Mouse (Mus musculus): ENCODE measurements at regions not wholly inside any gene's neighbourhood (a gene's known extent, or its start where the extent isn't known, plus 50 kb on each side); places are given as distances from the start of the nearest gene placed in this dataset.

DNA sequence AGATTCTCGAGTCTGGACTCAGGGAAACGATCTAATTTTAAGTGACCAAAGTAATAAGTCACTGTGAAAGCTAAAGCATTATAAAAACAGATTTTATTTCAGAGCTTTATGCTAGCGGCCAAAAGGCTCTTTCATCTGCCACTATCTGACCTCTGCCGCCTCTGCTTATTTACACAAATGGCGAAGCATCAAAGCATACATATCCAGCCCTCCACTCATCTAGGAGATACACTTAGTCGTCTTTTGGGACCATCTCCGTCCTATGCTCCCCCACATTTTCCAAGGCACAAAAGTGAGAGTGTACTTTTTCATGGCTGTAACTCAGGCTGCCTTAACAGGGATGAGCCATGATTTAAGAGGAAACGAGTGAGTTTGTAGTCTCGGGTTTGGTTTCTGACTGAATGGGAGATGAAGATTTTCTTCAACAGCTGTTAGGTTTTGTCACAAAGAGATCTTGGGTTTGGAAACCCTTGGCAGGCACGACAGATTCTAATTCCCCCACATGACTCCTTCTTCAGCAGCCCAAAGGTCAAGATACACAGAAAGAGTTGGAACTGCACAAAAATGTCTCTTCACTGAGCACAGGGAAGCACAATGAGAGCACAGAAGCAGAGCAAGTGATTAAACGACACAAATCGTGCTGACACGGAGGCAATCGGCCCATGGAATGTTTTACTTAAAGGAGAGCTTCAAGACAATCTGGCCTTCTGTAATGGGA is 96.7 kb upstream of the Actbl2 start:
- ATAC-seq (ENCODE audit: low TSS enrichment): no peak

- no peak for ATAC-seq (ENCODE audit: low TSS enrichment)
Observed at GRCm38 (mm10) chr13:111159498-111159897, 95.3 kb upstream of the Actbl2 start.

- no peak for ATAC-seq (ENCODE audit: low TSS enrichment)
Observed at GRCm38 (mm10) chr13:111165538-111165937, 89.3 kb upstream of the Actbl2 start.

- no peak for ATAC-seq (ENCODE audit: low TSS enrichment)
Observed at GRCm38 (mm10) chr13:111170269-111171165, 84.3 kb upstream of the Actbl2 start.

- peak; percentile 92 for ATAC-seq (ENCODE audit: low TSS enrichment)
Observed at GRCm38 (mm10) chr13:111179186-111179585, 75.6 kb upstream of the Actbl2 start.

- no peak for ATAC-seq (ENCODE audit: low TSS enrichment)
Observed at GRCm38 (mm10) chr13:111183293-111183692, 71.5 kb upstream of the Actbl2 start.

GRCm38 (mm10) chr13:111185799-111186198 is 69.0 kb upstream of the Actbl2 start:
- no peak for ATAC-seq (ENCODE audit: low TSS enrichment)

DNA sequence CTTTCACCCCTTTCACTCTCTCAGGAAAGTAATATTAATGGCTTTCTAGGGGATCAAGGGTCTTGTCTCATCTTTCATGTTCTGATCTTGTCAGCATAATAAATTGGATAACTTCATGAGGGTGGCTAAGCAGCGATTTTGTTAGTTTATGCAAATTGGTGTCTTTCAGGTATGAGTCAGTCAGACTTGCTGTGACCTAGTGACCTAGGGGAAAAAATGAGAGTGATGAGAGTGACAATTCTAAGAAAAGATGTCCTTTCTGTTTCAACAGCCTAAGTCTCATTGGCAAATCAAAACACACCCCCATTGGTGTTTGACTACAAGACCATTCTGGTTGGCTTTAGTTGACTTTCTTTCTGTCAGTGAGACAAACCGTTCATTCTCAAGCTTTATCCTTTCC is 68.0 kb upstream of the Actbl2 start:
- no peak for ATAC-seq (ENCODE audit: low TSS enrichment)

DNA sequence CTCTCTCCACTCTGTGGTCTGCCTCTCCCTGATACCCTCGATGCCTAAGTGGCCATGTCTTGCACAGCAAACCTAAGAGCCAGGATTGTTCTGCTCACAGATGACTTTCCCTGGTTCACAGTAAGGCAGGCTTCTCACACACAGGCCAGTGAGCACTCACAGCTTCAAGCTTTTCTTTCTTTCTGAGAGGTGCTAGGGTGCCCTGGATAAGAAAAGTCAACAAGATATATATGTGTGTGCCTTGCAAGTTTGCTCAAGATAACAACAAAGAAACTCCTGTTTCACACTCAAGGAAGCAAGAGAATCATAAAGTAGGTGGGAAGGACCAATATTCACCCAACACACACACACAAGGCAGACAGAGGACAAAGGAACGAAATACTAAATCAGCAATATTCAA is 60.9 kb upstream of the Actbl2 start:
- no peak for ATAC-seq (ENCODE audit: low TSS enrichment)

DNA sequence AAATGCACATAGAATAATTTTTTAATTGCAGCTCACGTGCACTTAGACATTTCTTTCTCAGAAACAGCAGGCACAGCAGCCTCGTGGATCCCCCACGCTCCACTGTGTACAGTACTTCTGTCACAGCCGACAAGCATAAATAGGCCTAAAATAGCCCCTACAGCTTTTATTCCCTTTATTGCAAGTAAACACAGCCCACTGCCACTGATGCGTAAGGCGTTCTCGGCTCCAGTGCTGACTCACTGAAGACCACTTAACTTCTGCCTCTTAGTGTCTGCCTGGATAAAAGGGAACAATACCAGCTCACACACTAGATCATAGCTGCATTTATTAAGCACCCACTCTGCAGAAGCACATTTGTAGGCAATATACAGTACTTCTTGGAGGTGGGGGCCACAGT is 60.5 kb upstream of the Actbl2 start:
- ATAC-seq (ENCODE audit: low TSS enrichment): 0 out of 2 replicates have a peak, but pooled peaks have one; percentile 9

DNA sequence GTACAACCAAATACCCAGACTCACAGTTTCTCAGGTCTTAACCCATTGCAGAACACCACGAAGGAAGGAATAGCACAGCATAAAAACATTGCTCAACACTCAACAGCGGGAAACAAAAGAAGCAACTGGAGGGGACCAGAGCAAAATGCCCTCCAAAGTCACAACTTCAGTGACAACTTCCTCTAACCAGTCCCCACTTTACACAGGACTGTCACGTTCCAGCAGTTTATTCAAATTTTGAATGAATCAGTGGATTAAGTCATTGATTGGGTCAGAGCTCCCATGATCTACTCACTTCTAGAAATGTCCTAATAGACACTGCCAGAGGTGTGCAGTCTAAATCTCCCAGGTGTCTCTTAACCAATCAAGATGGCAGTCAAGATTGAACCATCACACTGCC is 53.3 kb upstream of the Actbl2 start:
- ATAC-seq (ENCODE audit: low TSS enrichment): no peak

DNA sequence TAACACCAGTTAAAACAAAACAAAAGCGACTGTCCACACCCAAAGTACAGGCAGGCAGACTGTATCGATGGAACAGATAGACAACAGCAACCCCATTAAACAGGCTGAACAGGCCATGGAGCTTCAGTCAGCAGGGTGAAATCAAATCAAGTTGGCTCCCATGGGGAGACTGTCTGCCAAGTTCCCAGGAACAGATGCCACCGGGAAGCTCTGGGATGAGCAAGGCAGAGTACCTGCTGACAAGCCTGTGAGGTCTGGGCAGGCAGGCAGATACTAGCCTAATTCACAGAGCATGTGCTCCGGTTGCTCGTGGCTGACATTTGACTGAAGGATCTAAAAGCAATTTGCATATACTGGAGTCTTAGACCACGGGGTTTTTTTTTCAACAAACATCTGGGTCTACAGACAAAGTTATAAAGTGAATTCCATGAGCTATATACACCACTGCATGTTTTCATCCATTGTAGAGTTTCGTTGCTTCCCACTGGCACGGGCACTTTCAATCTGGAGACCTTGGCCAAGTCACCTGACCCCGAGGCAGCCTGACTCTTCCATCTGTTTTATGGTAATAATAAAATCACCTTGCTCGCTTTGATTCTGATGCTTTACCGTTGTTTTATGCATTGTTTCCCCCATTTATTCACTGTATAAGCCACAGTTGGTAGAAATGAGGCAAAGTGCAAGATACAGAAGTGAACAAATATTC is 50.1 kb upstream of the Actbl2 start:
- peak; percentile 98 for ATAC-seq (ENCODE audit: low TSS enrichment)
